Mouse (Mus musculus): ENCODE measurements at regions not wholly inside any gene's neighbourhood (a gene's known extent, or its start where the extent isn't known, plus 50 kb on each side); places are given as distances from the start of the nearest gene placed in this dataset.
A peak's percentile ranks its signal among the peaks of the same experiment; 100 is the strongest.

DNA sequence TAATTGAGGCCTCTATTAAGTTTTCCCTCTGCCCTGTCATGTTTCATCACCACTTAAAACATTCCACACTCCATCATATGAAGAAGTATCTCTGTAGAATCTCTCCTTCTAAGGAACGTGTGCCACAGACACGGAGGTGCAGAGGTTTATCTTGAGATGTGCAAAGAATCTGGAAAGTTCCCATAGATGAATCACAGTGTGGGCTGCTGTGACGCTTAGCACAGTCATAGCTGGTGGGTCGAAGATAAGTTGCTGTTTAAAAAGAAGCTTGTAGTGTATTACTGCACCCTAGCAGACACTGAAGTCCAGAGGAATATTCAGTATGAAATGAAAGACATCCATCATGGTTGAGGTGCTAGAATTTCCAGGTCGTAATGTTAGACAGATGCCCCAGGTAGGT, 179.9 kb upstream of the 4930583I09Rik start:
- DNase-seq (ENCODE audit: low spot score) = no peak

DNA sequence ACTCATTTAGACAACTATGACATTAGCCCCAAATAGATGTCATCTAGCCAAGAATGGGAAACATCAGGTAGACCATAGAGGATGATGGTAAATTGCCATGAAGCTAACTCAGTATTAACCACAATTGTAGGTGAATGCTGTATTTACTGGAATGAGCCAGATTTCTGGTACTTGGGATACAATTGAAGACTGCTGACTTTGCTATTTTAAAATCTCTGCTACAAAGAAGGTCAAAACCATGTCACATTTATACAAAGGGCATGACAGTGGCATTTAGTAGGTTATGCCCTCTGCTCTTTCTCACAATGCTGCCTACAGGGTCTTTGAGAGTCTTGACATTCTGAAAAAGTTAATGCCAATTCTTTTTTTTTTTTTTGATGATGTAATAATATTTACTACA, 178.8 kb upstream of the 4930583I09Rik start:
- DNase-seq (ENCODE audit: low spot score) = no peak

DNA sequence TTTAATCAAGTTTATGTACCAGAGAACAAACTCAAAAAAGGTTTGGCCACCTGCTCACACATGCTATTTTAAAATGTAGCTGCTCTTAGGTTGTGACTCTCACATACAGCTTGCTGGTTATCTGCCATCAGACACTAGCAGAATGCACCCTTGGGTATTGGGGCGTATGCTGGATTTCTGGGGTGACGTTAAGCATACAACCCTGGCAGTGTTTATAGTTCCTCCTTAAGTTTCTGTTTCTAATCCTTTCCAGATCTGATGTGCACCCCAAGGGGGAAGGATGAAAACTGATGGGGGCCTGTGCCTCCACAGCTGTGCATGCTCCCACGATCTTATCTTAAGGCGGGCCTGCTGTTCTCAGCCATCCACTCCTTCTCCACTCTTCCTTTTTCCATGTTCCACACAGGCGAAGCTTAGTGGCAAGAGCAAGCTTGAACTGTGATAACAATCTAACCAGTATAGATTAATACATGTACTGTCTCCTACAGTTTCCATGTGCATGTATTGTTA, 164.8 kb upstream of the 4930583I09Rik start:
- DNase-seq (ENCODE audit: low spot score) = no peak

DNA sequence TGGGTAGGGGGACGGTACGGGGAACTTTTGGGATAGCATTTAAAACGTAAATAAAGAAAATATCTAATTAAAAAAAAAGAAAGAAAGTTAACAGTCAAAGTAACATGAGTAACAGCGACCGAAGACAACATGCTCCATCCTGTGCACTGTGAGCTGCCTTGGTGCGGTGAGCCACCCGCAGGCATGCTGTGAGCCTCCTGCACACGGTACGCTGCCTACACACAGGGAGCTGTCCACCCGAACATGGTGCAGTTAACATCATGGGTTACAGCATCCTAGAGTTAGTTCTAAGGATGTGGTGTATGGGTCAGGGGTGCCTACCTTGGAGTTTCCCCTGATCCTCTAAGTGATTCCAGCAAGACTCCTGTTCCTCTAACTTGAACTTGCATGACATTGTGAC, 158.6 kb upstream of the 4930583I09Rik start:
- DNase-seq (ENCODE audit: low spot score) = no peak

DNA sequence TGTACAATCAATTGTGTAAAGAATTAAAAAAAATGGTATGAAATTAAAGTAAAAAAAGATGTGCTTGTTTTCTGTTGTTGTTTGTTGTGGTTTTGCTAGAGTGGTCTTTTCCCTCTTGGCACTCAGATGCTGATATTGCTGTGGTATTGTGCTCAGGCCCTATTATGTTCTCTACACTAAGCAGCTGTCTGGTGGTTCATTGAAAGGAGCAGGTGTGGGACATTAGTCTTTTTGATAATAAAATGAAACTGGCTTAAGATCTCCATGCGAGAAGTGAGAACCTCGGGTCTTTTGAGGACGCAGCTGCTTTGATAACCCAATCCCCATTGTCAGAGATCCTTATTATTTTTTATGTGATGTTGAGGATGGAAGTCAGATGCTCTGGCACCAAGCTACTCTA, 155.4 kb upstream of the 4930583I09Rik start:
- DNase-seq (ENCODE audit: low spot score) = no peak

DNA sequence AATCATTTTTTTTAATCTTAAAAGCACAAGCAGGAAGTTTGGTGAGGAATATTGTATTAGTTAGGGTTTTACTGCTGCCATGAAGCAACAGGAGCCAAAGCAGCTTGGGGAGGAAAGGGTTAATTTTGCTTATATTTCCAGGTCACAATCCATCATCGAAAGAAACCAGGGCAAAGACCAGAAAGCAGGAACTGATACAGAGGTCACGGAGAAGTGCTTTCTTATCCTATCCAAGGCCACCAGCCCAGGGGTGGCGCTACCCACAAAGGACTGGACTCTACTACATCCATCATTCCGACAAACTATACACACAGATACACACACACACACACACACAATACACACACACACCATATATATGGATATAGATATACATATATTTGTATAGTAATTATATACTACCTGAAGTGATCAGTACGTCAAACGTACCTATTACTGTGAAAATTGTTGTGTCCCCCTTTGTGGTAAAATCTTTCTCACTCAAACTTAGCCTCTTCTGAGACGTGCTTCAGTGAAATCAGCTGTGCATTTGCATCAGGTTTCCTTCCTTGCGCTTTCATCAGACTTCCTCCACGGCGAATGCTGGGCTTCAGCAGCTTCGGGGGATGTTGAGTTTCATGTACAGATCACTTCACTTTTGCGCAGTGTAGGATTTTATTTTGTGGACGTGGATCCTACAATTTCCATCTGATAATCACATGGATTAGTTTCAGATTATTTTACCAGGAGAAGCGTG, 148.6 kb upstream of the 4930583I09Rik start:
- no peak for DNase-seq (ENCODE audit: low spot score)

DNA sequence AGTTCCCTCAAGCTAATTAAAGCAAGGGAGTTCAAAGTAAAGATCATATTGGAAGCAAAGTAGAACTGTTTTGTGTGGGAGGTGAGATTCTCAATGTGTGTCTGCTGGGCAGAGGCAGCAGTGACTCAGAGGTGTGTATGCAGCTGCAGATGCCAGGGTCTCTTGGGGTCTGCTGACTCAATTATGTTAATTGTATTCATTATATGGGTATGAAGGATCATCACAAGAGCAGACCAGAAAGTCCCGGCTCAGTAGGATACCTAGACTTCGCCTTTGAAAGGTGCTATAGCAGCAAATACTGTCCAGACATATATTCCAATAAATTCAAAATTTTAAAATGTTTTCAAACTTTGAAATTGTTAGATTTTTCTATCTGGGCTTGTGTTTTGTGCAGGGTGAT, 147.6 kb upstream of the 4930583I09Rik start:
- no peak for DNase-seq (ENCODE audit: low spot score)

DNA sequence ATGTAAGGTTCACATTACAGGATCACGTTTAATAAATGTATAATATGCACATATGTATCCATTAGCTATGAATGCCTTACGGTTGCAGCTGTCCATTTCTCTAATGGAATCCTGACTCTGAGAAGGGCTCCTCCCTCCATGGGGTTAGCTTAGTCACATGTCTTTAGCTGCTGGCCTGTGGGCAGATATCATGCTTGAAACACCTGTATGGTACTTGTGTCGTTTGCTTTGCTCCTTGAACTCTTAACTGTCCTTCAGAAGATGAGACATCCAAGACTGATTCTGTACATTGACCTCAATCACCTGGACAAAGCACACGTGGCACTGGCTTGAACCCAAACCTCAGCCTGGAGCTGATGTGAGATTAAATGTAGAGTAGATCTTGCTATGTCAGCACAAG, 128.3 kb upstream of the 4930583I09Rik start:
- no peak for DNase-seq (ENCODE audit: low spot score)

DNA sequence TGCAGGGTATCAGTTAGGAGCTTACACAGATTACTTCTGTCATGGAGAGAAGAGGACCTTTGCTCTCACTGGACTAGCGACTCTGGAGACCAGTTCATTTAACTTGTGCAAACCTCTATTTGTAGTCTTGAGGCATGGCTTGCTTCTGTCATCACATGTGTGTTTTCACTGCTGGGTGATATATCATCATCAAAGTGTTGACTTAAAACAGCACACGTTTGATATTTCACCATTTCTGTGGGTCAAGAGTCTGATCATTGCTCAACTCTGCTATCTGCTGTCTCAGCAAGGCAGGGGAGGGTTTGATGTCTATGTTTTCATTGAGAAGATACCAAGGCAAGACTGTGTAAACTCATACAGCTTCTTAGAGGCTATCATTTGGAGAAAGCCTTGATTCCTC, 126.0 kb upstream of the 4930583I09Rik start:
- DNase-seq (ENCODE audit: low spot score) = no peak

DNA sequence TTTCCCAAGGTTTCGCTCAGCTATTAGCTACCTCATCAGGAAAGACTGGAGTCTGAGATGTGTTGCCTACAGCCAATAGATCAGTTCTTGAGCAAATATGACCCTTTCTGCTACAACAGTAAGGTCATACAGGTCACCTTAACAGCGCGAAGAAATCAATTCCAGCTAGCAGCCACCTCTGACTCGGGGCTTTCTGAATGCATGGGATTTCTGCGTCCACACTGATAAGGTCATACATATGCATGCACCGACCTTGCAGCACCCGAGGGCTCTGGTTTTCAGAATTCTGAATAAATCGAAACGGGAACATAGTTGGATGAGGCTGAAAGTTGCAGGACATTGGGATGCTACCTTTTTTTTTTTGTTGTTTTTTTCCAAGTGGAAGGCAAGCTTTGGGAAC, 121.6 kb upstream of the 4930583I09Rik start:
- no peak for DNase-seq (ENCODE audit: low spot score)

DNA sequence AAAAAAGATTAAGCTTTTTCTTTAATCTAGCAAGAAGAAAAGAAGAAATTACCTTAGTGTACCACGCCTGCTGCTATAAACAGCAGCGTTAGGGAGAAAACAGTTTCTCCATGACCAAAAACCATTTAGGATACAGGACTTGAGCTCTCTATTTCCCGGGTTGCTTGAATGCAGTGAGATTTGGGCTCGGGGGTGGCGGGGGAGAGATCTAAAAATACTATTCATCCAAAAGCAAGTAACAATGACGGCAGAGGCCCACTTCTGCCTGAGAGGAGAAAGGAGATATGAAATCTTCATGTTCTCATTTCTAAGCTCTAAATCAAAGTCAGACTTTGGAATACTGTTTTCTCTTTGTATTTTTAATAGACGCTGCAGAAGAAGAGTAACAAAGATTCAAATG, 120.6 kb upstream of the 4930583I09Rik start:
- DNase-seq (ENCODE audit: low spot score) = no peak

DNA sequence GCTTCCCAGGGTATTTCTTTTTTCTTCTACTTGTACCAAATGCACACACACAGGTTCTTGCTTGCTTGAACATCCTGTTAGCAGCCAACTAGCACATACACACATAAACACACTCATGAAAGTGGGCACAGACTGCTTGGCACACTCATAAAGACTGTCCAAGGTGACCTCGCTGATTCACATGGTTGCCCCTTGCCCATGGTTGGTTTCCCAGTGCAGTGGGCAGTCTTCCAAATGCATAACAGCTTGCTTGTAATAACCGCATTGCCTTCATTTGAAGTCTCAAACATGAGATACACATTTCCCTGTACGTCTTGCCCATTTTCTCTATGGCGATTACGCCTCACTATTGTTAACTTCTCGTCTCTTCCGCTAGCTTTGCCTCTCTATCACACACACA, 117.4 kb upstream of the 4930583I09Rik start:
- DNase-seq (ENCODE audit: low spot score) = no peak

DNA sequence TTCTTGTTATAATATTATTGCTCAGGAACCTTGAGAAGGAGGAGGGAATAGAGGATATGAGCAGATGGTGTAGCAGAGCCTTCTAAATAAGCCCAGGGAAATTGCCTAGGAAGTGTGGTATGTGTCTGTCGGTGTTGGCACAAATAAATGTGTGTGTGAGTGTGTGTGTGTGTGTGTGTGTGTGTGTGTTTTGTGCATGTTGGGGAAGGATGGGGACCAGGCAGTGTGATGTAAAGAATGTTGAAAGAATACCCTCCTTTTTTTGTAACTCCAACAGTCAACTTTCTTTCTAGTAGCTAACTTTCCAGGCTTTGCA, 115.7 kb upstream of the 4930583I09Rik start:
- DNase-seq (ENCODE audit: low spot score) = no peak

DNA sequence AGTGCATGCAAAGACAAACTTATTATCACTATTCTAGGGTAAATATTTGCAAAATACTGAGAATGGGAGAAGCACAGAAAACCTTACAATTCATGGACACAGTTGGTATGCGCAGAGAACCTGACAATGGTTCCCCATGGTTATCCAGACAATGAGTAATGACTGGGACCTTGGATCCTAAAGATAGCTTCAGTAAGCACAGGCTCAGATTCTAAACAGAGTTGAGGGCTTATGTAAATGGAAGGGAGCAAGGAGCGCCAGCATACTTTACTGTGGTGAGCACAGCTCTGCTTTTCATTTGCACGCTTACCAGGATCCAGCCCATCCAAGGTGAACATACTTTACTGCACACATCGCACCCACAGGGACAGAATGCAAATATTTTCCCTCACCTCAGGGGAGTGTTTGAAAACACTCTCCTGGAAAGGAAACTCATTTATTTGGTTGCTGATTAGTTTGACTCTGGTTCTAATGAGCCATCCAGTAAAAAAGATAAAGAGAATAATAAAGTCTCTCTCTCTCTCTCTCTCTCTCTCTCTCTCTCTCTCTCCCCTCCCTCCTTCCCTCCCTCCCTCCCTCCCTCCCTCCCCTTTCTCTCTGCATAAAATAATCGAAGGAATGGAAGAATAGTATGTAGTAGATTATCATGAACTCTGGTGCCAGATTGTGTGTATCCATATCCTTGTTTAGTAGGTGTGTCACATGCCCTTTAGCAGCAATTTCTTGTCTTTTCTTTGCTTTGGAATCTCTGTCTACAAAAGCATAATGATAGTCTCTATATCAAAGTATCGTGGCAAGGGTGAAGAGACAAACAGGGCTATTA, 115.1 kb upstream of the 4930583I09Rik start:
- no peak for DNase-seq (ENCODE audit: low spot score)

DNA sequence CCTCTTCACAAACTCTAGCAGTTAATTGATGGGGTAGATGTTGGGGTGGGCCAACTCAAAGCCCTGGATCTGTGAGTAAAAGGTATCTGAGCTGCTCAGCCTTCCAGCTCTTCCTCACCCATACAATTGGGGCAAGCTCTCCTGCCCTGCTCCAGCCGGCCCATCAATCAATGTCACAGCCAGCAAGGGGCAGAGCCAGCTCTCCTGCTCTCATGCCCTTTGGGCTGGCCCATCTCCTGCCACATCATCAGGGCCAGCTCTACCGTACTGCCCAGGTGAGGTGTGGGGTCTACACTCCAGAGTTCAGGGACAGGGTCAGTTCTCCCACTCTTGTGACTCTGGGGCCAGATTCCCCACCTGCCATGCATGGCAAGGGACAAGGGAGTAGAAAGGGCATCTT, 107.3 kb upstream of the 4930583I09Rik start:
- no peak for DNase-seq (ENCODE audit: low spot score)

DNA sequence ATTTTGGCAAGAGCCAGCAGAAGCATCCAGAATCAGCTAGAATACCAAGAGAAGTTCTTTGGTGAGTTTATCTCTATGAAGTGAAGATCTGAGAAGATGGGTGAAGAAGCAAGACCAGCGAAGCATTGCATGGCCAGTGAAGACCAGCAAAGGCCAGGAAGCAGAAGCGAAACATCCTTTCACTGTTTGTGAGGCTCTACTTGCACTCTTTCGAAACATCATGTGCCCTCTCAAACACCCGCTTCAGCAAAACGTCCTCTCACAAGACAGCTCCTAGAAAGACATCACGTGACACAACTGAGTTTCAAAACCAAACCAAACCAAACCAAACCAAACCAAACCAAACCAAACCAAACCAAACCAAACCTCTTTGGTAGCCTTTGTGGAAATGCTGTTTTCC, 105.7 kb upstream of the 4930583I09Rik start:
- DNase-seq (ENCODE audit: low spot score) = no peak

DNA sequence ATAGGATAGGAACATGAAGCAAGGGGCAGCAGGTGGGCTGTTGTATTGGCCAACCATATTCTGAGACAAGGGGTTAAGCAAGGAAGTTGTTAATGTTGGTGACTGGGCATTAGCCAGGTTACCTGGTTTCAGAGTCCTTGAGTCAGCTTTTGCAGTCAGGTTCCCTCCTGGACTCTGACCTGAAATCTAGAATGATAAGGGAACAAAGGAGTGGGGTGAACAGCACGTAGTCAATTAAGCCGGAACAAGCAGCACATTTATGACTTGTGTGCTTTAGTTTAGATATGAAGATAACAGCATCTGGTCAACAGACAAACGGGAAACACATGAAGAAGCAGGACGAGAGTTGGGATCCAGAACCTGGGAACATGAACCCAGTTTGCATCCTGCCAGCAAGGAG, 99.8 kb upstream of the 4930583I09Rik start:
- DNase-seq (ENCODE audit: low spot score) = no peak

DNA sequence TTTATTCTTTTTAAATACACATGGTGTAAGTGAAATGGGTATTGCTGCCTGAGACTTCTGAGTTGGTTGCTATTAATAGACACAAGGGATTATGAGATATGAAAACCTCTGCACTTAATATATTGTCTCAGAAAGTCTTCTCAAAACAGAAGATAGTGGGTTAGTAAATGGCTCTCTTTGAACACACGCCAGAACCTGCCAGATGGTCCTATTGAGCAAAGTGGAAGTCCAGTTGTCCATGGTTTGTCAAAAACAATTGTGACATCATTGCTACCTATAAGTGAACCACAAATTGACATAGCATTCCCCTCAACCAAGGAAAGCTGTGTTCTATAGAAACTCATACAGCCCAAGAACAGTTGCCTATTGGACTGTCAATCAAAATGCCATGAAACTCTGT, 98.5 kb upstream of the 4930583I09Rik start:
- no peak for DNase-seq (ENCODE audit: low spot score)

DNA sequence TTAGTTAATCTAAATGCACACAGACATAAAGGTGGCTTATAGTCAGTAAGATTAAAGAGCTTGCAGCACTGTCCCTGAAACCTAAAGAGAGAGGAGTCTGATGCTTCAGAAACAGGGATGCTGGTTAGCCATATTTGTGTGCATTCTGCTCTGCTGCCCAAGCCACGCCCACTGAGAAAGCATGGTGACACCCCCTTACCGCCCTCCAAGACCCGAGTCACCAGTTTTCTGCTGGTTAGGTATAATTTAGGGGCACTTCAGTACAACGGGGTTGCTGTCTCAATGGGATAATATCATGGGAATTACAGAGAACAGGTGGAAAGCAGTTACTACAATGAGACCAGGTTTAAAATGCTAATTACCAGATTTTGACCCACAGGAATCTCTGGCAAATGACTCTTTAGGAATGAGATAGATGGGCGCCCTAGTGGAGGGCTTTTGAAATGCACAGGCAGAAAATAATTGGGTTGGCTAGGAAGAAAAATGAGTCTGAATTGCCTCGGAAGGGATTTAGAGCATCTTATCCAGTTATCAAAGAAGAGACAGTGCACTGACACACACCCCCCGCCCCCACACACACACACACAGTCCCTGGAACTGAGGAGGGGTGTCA, 95.1 kb upstream of the 4930583I09Rik start:
- no peak for DNase-seq (ENCODE audit: low spot score)

DNA sequence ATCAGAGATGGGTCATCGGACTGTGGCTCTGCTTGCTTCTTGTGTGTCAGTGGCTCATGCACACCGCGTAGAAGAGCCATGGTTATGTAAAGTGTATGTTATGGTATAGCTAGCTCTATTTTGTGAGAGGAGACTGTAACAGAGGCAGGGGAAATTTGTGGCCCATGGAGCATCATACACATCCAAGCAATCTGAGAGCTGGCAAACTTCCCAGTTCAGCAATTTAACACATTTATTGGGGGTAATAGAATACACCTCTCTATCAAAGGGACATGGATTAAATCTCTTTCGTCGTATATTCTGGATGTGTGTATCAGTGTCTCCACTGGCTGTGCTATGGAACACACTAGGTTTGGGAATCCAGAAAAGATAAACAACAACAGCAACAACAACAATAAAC, 87.9 kb upstream of the 4930583I09Rik start:
- no peak for DNase-seq (ENCODE audit: low spot score)

DNA sequence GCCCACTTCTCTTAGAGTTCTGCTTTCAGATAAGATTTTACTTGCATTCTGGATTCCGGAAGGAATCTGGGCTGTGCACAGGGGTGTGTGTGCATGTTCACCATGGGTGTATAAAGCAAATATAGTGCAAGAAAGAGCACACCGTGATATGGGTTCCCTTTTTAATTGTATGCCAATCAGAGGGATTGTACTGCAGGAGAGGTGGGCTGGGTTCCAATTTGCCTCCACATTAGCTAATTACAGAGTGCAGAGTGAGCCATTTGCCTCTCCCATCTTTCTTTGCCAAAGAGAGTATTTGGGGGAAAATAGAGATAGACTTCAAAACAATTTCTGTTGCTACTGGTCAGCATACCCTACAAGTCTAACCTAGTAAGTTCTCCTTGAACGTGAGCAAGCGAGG, 86.4 kb upstream of the 4930583I09Rik start:
- DNase-seq (ENCODE audit: low spot score) = no peak

DNA sequence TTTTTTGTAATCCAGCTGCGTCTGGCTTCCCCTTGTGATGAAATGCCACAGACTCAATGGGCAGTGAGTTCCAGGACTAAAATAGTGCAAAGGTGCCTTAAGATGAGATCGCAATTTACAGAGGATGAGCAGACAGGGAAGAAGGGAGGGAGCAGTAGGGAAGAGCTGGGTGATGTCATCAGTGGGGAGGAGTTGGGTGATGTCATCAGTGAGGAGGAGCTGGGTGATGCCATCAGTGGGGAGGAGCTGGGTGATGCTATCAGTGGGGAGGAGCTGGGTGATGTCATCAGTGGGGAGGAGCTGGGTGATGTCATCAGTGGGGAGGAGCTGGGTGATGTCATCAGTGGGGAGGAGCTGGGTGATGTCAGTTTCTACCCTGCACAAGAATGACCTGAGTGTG, 84.4 kb upstream of the 4930583I09Rik start:
- DNase-seq (ENCODE audit: low spot score) = peak; percentile 13

DNA sequence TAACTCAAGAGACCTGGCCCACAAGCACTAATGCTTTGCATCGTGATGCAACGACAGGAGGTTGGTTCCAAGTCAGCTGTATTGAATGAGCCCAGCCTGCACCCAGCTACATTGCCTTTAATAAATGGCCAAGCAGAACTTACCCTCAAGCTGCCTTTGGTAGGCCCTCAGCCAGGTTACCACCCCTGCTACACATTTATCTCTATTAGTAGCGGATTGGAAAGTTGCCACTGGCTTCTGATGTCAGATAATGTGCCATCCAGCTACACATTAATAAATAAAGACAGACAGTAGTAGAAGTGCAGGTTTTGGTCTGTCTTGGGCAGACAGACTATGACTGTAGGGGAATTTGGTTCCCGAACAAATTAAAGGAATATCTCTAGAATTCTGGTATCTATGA, 82.0 kb upstream of the 4930583I09Rik start:
- DNase-seq (ENCODE audit: low spot score) = no peak

Data from adipocyte (in vitro differentiated cells).